Mouse (Mus musculus): ENCODE measurements around the gene Ewsr1. TPM values are rescaled to one million over a fixed set of nuclear protein-coding genes. Genes with fewer than 3 reads are reported as not detected.
A peak's percentile ranks its signal among the peaks of the same experiment; 100 is the strongest.

Ewsr1 gene
- polyA plus RNA-seq, 1 experiment = 518 TPM

DNA sequence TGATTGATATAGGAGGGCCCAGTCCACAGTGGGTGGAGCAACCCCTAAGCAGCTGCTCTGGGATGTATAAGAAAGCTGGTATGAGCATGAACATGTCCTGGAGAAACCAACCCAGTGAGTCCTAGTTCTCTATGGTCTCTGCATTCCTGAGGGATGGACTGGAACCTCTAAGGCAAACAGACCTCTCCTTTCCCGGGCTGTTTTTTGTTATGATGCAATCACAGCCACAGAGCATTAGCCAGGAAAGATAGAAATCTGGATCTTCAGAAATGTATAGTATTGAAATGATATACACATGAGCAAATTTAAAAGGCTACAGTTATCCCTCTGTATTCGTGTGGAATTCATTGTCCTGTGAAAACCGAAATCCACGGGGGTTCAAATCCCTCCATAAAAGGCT, 26.6 kb upstream of the Ewsr1 start:
- TF ChIP-seq POLR2A (IDR thresholded peaks at IDR 0.05; ENCODE audit: borderline replicate concordance, extremely low read depth, insufficient read depth, insufficient read length, poor library complexity, severe bottlenecking) (no peak), CTCF (IDR thresholded peaks at IDR 0.05; ENCODE audit: borderline replicate concordance, extremely low read depth, insufficient read depth, insufficient read length) (no peak)

DNA sequence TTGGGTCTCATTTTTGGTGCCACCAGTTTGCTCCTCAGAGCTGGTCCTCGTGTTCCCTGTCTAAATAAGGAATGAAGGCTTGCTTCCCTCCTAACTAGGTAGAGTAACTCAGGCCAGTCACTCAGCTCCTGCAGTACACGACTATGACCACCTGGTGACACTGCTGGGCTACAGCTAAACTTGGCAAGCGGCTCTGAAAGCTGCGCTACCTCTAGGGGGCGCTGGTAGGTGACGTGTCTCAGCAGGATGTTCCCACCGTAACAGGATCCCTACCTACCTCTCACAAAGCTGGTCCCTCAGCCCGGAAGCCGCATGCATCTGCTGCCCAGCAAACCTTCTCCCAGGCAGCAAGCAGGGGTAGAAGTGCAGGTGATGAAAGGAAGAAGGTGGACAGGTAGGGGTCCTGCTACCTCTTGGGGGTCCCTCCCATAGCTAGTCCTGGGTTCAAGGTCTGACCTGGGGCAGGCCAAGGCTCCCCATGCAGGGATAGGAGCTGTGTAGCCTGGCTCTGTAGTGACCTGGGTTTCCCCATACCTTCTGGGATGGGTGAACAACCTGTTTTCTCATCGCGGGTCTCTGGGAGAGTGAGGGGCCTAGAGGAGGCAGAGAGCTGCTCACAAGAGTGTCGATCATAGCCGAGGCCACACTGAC, 16.0 kb upstream of the Ewsr1 start:
- DNase-seq (ENCODE audit: low read depth) = peak; percentile 84
- TF ChIP-seq CTCF (IDR thresholded peaks at IDR 0.05; ENCODE audit: borderline replicate concordance, extremely low read depth, insufficient read depth, insufficient read length) = peak; percentile 99
- no peak for TF ChIP-seq POLR2A (IDR thresholded peaks at IDR 0.05; ENCODE audit: borderline replicate concordance, extremely low read depth, insufficient read depth, insufficient read length, poor library complexity, severe bottlenecking)

More for the DNA sequence above, 26.6 kb upstream of the Ewsr1 start:
- no peak for DNase-seq (ENCODE audit: low read depth)

- no peak for TF ChIP-seq POLR2A (IDR thresholded peaks at IDR 0.05; ENCODE audit: borderline replicate concordance, extremely low read depth, insufficient read depth, insufficient read length, poor library complexity, severe bottlenecking)
- TF ChIP-seq CTCF (IDR thresholded peaks at IDR 0.05; ENCODE audit: borderline replicate concordance, extremely low read depth, insufficient read depth, insufficient read length) = no peak
- no peak for DNase-seq (ENCODE audit: low read depth)
Observed at GRCm38 (mm10) chr11:5113645-5114044, 14.6 kb upstream of the Ewsr1 start.

DNA sequence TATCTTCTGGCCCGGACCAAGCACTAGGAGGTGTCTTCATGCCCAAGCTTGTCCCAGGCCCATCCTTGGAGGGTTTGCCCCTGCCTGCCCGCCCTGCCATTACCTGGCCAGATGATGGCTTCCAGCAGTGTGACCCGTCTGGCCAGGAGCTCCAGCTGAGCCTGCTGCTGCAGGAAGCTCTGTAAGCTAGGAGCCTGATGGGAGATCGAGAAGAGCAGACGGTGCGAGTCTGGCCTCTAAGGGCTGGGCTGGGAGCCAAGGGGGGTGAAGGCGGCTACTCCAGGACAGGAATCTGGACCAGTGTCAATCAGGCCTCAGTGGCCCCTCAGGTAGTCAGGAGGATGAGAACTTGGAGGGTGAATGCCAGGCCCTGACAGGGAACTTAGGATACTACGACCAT, 10.4 kb upstream of the Ewsr1 start:
- no peak for DNase-seq (ENCODE audit: low read depth)
- TF ChIP-seq CTCF (IDR thresholded peaks at IDR 0.05; ENCODE audit: borderline replicate concordance, extremely low read depth, insufficient read depth, insufficient read length) = no peak

DNA sequence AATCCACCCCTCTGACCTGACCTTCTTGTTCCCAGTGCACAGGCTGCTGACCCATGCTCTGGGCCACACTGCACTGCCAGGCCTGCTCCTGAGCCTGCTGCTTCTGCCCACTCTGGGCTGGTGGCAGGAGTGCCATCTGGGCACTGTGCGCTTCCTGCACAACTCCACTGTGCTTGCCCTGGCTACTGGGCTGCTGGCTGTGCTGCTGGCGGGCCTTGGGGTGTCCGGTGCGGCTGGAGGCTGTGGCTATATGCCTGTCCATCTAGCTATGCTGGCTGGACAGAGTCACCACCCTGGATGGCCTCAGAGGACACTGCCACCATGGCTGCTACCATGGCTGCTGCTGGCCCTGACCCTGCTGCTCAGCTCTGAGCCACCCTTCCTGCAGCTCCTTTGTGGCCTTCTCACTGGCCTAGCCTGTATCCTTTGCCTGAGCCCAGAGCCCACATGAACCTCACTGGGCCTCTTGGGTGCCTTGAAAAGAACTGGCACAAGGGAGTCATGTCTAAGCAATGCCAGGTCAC, 5.0 kb upstream of the Ewsr1 start:
- no peak for DNase-seq (ENCODE audit: low read depth)
- TF ChIP-seq CTCF (IDR thresholded peaks at IDR 0.05; ENCODE audit: borderline replicate concordance, extremely low read depth, insufficient read depth, insufficient read length) (no peak), POLR2A (IDR thresholded peaks at IDR 0.05; ENCODE audit: borderline replicate concordance, extremely low read depth, insufficient read depth, insufficient read length, poor library complexity, severe bottlenecking) (no peak)

GRCm38 (mm10) chr11:5102384-5102783, 3.3 kb upstream of the Ewsr1 start:
- DNase-seq (ENCODE audit: low read depth) = no peak
- TF ChIP-seq CTCF (IDR thresholded peaks at IDR 0.05; ENCODE audit: borderline replicate concordance, extremely low read depth, insufficient read depth, insufficient read length) (no peak), POLR2A (IDR thresholded peaks at IDR 0.05; ENCODE audit: borderline replicate concordance, extremely low read depth, insufficient read depth, insufficient read length, poor library complexity, severe bottlenecking) (no peak)

DNA sequence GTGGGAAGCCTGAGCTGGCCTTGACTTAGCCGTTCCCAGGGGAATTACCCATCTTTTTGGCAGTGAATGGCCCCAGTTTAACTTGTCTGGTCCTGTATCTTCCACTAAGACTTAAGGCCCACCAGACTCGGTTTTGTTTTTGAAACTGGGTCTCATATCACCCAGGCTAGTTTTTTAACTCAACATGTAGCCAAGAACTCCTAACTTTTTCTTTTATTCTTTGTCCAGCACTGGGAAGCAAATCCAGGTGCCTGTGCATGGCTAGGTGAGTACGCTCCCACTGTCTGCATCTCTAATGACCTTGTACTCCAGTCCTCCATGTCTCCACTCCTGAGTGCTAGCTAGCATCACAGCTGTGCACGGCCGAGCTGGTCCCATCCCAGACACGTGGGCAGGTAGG, 2.6 kb upstream of the Ewsr1 start:
- peak; percentile 1 for DNase-seq (ENCODE audit: low read depth)
- TF ChIP-seq POLR2A (IDR thresholded peaks at IDR 0.05; ENCODE audit: borderline replicate concordance, extremely low read depth, insufficient read depth, insufficient read length, poor library complexity, severe bottlenecking) (no peak), CTCF (IDR thresholded peaks at IDR 0.05; ENCODE audit: borderline replicate concordance, extremely low read depth, insufficient read depth, insufficient read length) (no peak)

- peak; percentile 5 for DNase-seq (ENCODE audit: low read depth)
- TF ChIP-seq CTCF (IDR thresholded peaks at IDR 0.05; ENCODE audit: borderline replicate concordance, extremely low read depth, insufficient read depth, insufficient read length) = no peak
- TF ChIP-seq POLR2A (IDR thresholded peaks at IDR 0.05; ENCODE audit: borderline replicate concordance, extremely low read depth, insufficient read depth, insufficient read length, poor library complexity, severe bottlenecking) = no peak
Observed at GRCm38 (mm10) chr11:5100801-5101200, 1.7 kb upstream of the Ewsr1 start.

DNA sequence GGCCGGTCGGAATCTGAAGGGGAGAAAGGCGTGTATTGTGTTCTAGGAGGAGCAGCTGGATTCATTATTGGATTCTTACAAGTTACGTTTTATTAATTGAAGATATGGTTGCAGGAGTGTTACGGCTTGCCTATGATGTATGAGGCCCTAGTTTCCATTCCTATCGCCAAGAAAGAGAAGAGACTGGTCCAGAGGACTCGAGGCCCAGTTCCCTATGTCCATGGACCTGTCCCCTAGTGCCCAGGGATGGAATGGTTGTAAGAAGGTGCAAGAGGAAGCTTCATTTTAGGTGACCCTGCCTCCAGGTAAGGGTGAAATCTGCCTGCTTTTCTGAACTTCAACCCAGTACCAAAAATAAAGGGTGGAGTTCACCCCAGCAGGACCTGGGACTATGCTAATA, 1.2 kb upstream of the Ewsr1 start:
- peak; percentile 17; the same call in 1 of the 2 replicates for TF ChIP-seq CTCF (IDR thresholded peaks at IDR 0.05; ENCODE audit: borderline replicate concordance, extremely low read depth, insufficient read depth, insufficient read length)
- no peak for TF ChIP-seq POLR2A (IDR thresholded peaks at IDR 0.05; ENCODE audit: borderline replicate concordance, extremely low read depth, insufficient read depth, insufficient read length, poor library complexity, severe bottlenecking)
- no peak for DNase-seq (ENCODE audit: low read depth)

DNA sequence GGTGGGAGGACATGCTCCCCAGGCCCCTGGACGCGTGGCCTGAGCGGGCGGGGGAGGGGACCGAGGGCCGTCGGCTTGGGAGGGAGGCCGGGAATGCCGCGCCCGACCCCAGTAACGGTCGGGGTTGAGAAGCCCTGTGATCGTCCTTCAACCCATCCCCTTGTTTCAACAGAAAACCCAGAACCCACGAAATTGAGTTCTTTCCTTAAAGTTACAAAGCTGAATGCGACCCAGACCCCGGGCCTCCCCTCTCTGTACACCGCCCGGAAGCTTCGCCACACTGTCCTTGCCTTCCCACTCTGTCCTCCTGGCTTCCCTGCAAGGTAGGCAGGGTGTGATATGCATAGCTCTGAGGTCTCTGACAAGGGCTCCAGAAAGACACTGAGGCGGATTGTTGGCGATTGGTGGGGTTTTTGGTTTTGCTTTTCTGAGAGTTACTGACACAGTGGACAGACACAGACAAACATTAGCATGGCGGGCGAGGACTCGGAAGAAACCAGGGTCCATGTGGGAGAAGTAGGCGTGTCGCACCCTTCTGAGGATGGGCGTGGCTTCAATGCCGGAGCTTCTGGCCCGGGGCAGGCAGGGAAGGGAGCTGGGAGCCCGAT, 614 bp upstream of the Ewsr1 start:
- peak; percentile 92 for DNase-seq (ENCODE audit: low read depth)
- TF ChIP-seq CTCF (IDR thresholded peaks at IDR 0.05; ENCODE audit: borderline replicate concordance, extremely low read depth, insufficient read depth, insufficient read length) (no peak), POLR2A (IDR thresholded peaks at IDR 0.05; ENCODE audit: borderline replicate concordance, extremely low read depth, insufficient read depth, insufficient read length, poor library complexity, severe bottlenecking) (no peak)

GRCm38 (mm10) chr11:5098035-5098735, 881 bp downstream of the Ewsr1 start:
- DNase-seq (ENCODE audit: low read depth) = peak; percentile 45
- TF ChIP-seq POLR2A (IDR thresholded peaks at IDR 0.05; ENCODE audit: borderline replicate concordance, extremely low read depth, insufficient read depth, insufficient read length, poor library complexity, severe bottlenecking) (no peak), CTCF (IDR thresholded peaks at IDR 0.05; ENCODE audit: borderline replicate concordance, extremely low read depth, insufficient read depth, insufficient read length) (no peak)
